Mouse (Mus musculus) bone marrow, adult 2 months (tissue): ENCODE data around the gene Naa15.

Experiments
- CTCF ChIP-seq: fragments of 200-500 bp; IDR thresholded peaks from 2 replicates; pipeline ENCODE4 v1.5.1; 2011; ENCODE audit warnings: low read length, control low read depth; ENCODE audit not compliant: control insufficient read depth, insufficient read depth
- POLR2A ChIP-seq: fragments of 200-500 bp; IDR thresholded peaks from 2 replicates; pipeline ENCODE4 v1.6.1; 2011; ENCODE audit warnings: low read depth, mild to moderate bottlenecking, control low read depth, low read length, borderline replicate concordance; ENCODE audit not compliant: control insufficient read depth

DNA sequence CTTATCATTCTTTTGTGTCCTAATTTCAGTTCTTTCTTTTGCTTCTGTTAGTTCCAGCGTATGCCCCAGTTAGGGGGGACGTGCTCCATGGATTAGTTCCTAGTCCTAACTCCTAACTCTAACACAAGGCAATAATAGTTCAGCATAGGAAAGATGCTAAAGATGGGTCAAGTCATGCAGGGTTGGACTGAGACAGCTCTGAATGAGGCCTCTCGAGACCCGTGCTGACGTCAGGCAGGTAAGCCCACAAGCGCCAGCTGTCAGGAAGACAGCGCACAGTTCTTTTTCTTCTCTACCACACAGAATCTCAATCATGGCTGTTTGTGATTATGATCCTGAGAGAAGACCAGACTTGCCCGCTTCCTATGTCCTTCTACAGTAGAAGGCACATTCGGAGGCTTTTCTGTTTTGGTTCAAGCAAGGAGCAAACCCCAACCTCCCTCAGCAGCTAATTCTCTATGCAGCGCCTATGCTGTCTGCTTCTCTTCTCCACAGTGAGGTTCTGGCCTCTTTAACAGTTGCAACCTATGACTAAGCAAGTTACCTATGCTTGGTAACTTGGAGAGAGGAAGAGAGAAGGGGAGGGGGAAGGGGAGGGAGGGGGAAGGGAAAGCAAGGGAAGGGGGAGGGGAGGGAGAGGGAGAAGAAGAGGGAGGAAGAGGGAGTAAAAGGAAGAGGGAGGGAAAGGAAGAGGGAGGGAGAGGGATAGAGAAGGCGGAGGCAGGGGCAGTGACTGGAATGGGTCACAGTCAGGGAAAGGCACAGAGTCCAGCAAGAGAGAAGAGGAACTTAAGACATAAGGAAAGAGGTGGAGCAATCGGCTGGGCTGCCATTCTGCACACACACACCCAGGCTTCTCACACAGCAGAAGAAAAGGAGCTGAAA lies 103.2 kb downstream of the Naa15 start:
- TF ChIP-seq CTCF (no peak), POLR2A (no peak)
